Mouse (Mus musculus): Measurements from ENCODE around the gene Lcp2. TPM values are rescaled to one million over a fixed set of nuclear protein-coding genes. Genes with fewer than 3 reads are reported as not detected.

The Lcp2 gene
- polyA plus RNA-seq (2015; fragmentation: Nextera tagmentation; extraction: Ambion mirVana) = 3.6 and 3.7 TPM in 2 replicates

DNA sequence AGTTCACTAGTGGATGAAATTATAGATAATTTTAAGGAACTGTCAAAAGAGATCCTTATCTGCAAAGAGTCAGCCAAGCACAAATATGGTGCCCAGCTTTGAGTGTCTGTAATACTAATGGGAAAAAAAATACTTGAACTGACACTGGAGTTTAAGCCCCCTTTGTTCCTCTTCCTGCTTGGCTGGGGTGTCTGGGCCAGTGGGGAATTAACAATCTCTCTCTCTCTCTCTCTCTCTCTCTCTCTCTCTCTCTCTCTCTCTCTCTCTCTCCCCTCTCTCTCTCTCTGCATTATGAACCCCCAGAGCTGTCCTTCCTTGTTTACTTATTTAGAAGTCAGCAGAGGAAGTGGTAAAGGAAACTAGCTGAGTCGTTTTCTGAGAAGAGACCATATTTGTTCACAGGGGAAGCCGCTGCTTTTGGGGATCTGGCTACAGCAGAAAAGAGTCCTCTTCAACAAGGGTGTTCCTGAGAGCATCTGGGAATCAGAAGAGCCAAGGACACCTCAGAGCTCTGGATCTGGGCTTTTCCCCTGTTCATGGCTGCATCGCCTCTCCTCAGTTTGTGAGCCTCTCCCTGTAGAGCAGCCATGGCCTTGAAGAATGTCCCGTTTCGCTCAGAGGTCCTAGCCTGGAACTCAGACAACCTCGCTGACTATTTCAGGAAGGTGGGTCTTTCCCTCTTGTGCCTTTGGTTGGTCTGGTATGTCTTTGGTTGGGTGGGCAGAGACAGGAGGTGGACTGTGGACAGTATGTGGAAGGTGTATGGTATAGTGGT, at the start of gene Lcp2:
Lcp2 (plus strand) TSS at position 154 of the 775 bp plus-strand sequence.
- no peak within 1 kb of the TSS for H3K4me3 ChIP-seq (replicated peaks)
- H3K36me3 ChIP-seq = no peaks in the 10 kb centered on the region
- H3K27me3 ChIP-seq (replicated peaks) = no peaks in the 10 kb centered on the region
- 72% methylated on average over 6 of the region's 6 CpGs for WGBS
- H3K4me1 ChIP-seq (replicated peaks) = no peaks in the 10 kb centered on the region
- no peak within 1 kb of the TSS for H3K9ac ChIP-seq
- H3K27ac ChIP-seq = no peak within 1 kb of the TSS
- ATAC-seq = no peak
- H3K9me3 ChIP-seq = no peaks in the 10 kb centered on the region
- H3K4me2 ChIP-seq (replicated peaks) = no peak within 1 kb of the TSS

DNA sequence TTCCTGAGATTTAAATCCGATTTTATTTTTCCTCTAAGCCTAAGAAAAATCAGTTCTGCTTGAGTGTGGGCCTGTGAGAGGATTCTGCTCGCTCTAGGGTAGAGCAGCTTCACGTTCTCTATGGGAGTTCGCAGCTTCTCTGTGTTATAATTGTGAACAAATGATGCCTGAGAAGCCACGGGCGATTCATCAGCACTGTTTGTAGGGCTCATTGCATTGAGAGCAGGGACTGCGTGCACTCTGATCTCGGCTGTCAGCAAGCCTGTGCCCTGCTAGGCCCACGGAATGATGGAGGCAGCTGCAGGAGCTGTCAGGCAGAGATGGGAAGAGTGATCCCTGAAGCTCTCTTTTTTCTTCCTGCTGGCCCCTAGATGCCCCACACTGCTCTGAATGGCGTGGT, 48.5 kb upstream of the Lcp2 start:
- no peak overlapping the region for H3K4me2 ChIP-seq (replicated peaks)
- ATAC-seq = no peak
- no peak overlapping the region for H3K27ac ChIP-seq
- no peaks in the 10 kb centered on the region for H3K36me3 ChIP-seq
- 0 out of 2 replicates have a peak, but pooled peaks cover 2% of the 10 kb centered on the region for H3K4me1 ChIP-seq (replicated peaks)
- H3K9ac ChIP-seq = no peak overlapping the region
- 74% methylated on average over 10 of the region's 10 CpGs for WGBS
- H3K4me3 ChIP-seq (replicated peaks) = no peak overlapping the region
- no peaks in the 10 kb centered on the region for H3K9me3 ChIP-seq
- H3K27me3 ChIP-seq (replicated peaks) = no peaks in the 10 kb centered on the region

DNA sequence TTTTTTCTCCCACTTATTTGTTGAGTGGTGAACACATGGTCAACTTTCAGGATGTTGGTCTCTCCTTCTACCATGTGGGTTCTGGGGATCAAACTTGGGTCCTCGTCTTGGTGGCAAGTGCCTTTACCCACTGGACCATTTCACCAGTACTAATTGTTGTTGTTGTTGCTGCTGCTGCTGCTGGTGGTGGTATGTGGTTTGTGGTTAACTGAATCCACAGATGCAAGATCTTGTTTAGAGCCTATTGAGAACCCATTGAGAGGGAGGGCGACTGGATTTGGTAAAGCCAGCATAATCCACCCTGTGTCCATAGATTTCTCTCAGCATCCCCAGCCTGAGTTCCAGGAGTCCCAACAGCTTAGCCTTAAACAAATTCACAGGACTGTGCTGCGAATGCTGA, 46.3 kb upstream of the Lcp2 start:
- Histone ChIP-seq H3K27me3 (replicated peaks) (no peaks in the 10 kb centered on the region), H3K27ac (no peak overlapping the region), H3K9me3 (no peaks in the 10 kb centered on the region), H3K4me1 (replicated peaks) (no peaks in the 10 kb centered on the region), H3K4me3 (replicated peaks) (no peak overlapping the region), H3K4me2 (replicated peaks) (no peak overlapping the region), H3K36me3 (no peaks in the 10 kb centered on the region), H3K9ac (no peak overlapping the region)
- ATAC-seq = no peak
- 80% methylated on average over 3 of the region's 3 CpGs for WGBS

DNA sequence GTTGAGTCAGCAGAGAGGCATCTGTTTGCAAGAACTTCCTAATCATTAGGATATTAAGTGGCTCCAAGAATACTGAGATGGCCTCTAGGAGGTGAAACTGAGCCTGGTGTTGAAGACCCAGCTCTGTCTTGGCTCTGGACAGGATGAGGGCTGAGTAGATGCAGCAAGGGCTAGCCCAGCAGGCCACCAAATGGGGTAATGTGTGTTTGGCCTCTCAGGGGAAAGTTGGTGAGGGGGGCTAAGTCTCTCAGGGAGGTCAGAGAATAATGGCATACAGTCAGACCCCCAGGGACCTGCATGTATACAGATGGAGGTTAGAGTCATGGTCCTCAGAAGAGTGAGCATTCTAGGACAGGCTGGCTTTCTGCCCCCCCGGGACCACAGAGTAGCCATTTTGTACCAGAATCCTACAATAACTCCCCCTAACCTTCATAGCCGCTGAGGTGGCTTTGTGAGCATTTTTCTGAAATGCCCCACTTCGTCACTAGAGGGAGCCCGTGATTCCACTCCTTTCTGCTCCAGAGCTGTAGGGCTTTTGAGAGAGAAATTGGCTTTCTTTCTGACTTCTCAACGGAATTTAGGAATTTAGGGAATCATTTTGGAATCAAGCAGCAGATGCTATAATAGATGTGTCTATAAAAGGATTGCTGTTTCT, 44.7 kb upstream of the Lcp2 start:
- no peaks in the 10 kb centered on the region for H3K9me3 ChIP-seq
- no peaks in the 10 kb centered on the region for H3K4me1 ChIP-seq (replicated peaks)
- 5% methylated on average over 5 of the region's 5 CpGs for WGBS
- H3K4me3 ChIP-seq (replicated peaks) = no peak overlapping the region
- H3K36me3 ChIP-seq = no peaks in the 10 kb centered on the region
- no peaks in the 10 kb centered on the region for H3K27me3 ChIP-seq (replicated peaks)
- H3K4me2 ChIP-seq (replicated peaks) = no peak overlapping the region
- no peak overlapping the region for H3K27ac ChIP-seq
- no peak for ATAC-seq
- H3K9ac ChIP-seq = no peak overlapping the region

DNA sequence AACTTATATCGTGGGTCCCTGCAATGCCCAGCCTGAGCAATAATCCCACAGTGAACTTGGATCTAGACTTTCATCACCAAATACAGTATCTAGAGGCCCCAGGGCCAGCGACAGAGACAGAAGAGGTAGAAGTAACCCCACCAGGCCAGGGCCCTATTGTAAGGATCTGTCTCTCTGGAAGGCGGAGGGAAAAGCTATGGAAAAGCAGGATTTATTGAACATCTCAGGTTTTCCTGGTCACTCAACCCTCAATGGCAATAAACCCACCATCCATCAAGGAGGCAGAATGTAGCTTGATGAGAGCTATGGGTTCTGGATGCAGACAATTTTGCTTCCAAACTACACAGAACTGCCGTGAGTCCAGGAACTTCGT, 44.1 kb upstream of the Lcp2 start:
- Histone ChIP-seq H3K9ac (no peak overlapping the region), H3K4me1 (replicated peaks) (no peaks in the 10 kb centered on the region), H3K27ac (no peak overlapping the region), H3K36me3 (no peaks in the 10 kb centered on the region), H3K27me3 (replicated peaks) (no peaks in the 10 kb centered on the region), H3K4me3 (replicated peaks) (no peak overlapping the region), H3K9me3 (no peaks in the 10 kb centered on the region), H3K4me2 (replicated peaks) (no peak overlapping the region)
- 77% methylated on average over 5 of the region's 5 CpGs for WGBS
- no peak for ATAC-seq

DNA sequence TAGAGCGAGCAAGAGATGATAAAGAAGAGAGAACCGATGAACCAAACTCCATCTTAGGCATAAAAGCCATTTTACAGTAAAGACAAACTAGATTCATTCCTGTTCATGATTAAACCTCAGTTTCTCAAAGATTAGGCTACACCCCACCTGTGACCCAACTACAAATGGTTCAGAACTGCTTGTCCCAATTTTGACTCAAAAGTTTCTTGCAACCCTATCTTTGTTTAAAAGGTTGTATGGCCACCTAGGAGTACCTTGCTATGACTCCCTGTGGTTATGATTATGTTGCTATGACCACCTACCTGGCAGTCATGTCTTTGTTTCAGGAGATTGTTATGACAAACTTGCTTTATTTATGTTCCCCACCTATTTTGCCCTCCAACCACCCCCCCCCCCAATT, 39.1 kb upstream of the Lcp2 start:
- ATAC-seq = no peak
- Histone ChIP-seq H3K36me3 (no peaks in the 10 kb centered on the region), H3K9me3 (no peaks in the 10 kb centered on the region)

DNA sequence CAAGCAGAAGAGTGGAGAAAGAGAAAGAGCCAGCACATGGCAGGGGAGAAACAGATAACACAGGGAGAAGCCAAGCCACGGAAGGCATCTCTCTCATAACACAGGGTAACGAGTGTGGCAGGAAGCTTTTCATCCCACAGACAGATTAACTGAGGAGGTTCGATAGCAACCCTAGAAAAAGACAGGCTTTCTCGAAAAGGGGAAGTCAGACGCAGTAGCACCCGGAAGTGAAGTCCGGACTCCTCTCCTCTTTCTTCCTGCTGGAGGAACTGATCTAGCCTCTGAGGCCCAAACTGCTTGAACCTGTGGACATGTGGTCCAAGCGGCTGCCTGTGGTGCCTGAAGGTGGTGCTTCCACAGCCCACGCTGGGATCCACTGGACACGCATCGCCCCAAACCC, 38.5 kb upstream of the Lcp2 start:
- no peak overlapping the region for H3K9ac ChIP-seq
- no peak overlapping the region for H3K4me3 ChIP-seq (replicated peaks)
- no peaks in the 10 kb centered on the region for H3K9me3 ChIP-seq
- no peak overlapping the region for H3K27ac ChIP-seq
- H3K36me3 ChIP-seq = no peaks in the 10 kb centered on the region
- no peak overlapping the region for H3K4me2 ChIP-seq (replicated peaks)
- ATAC-seq = peak; percentile 38; the same call in 1 of the 2 replicates
- H3K27me3 ChIP-seq (replicated peaks) = no peaks in the 10 kb centered on the region
- 83% methylated on average over 11 of the region's 11 CpGs for WGBS
- peaks cover 10% of the 10 kb centered on the region; the same call in 1 of the 2 replicates for H3K4me1 ChIP-seq (replicated peaks)

More for the DNA sequence above, 39.1 kb upstream of the Lcp2 start:
- H3K27ac ChIP-seq = no peak overlapping the region
- H3K27me3 ChIP-seq (replicated peaks) = no peaks in the 10 kb centered on the region
- H3K4me1 ChIP-seq (replicated peaks) = peaks cover 10% of the 10 kb centered on the region; the same call in 1 of the 2 replicates
- 77% methylated on average over 2 of the region's 2 CpGs for WGBS
- no peak overlapping the region for H3K4me2 ChIP-seq (replicated peaks)
- no peak overlapping the region for H3K4me3 ChIP-seq (replicated peaks)
- no peak overlapping the region for H3K9ac ChIP-seq

DNA sequence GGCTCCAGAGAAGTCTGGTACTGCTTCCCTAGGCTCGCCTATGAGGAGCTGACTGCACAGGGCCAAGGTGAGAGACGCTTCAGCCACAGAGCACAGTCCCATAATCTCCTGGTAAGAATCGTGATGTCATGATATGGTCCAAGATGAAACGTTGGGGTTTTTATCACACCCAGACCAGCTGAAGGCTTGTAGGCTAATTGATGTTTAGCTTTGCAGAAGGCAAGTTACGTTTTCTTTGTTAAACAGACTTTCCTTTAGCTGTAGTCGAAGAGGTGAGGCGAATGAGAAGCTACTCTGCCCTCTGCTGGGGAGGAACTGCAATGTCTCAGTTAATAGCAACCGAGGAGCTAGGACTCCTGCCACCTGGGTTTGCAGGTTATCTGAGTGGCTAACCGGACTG, 38.0 kb upstream of the Lcp2 start:
- no peak overlapping the region for H3K27ac ChIP-seq
- 36% methylated on average over 9 of the region's 9 CpGs for WGBS
- no peak overlapping the region for H3K4me2 ChIP-seq (replicated peaks)
- H3K27me3 ChIP-seq (replicated peaks) = no peaks in the 10 kb centered on the region
- H3K9ac ChIP-seq = no peak overlapping the region
- no peaks in the 10 kb centered on the region for H3K36me3 ChIP-seq
- no peak overlapping the region for H3K4me3 ChIP-seq (replicated peaks)
- peaks cover 10% of the 10 kb centered on the region; the same call in 1 of the 2 replicates for H3K4me1 ChIP-seq (replicated peaks)
- ATAC-seq = no peak; the same call in none of the 2 replicates
- H3K9me3 ChIP-seq = no peaks in the 10 kb centered on the region

DNA sequence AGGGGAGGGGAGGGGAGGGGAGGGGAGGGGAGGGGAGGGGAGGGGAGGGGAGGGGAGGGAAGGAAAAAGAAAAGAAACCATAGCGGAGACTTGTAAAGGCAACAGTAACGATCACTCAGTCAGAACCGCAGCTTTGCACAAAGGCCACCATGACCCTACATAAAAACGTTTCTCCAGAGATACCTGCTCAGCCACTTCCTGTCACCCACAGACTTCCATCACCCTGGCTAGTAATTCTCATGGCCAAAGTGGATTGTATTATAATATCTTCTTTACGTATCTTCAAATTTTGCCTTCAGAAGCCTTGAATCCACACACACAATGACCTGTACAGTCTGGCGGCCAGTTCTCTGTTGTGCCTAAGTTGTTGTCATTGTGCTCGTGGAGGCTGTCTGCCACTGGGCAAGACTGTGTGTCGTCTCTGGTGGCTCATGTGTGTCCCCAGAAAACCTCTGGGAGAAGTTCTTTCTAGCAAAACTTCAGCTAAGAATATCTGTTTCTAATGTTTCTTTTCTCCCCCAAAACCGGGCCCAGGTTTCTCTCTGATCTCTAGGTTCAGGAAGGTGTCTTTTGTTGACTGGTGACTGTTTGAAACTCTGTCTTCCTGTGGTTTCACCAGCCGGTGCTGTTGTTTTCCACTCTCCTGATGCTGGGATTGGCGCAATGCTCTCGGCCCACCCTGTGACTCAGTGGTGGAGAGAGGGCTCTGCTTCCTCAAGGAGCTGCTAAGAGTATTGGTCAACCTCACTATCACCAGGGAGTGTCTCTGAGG, 37.2 kb upstream of the Lcp2 start:
- Histone ChIP-seq H3K9me3 (no peaks in the 10 kb centered on the region), H3K27me3 (replicated peaks) (no peaks in the 10 kb centered on the region), H3K27ac (0 out of 2 replicates have a peak overlapping the region, but pooled peaks have one; percentile 64), H3K36me3 (no peaks in the 10 kb centered on the region), H3K9ac (no peak overlapping the region), H3K4me3 (replicated peaks) (no peak overlapping the region), H3K4me2 (replicated peaks) (no peak overlapping the region), H3K4me1 (replicated peaks) (peaks cover 10% of the 10 kb centered on the region; the same call in 1 of the 2 replicates)
- ATAC-seq = no peak
- 78% methylated on average over 12 of the region's 12 CpGs for whole genome bisulfite sequencing

DNA sequence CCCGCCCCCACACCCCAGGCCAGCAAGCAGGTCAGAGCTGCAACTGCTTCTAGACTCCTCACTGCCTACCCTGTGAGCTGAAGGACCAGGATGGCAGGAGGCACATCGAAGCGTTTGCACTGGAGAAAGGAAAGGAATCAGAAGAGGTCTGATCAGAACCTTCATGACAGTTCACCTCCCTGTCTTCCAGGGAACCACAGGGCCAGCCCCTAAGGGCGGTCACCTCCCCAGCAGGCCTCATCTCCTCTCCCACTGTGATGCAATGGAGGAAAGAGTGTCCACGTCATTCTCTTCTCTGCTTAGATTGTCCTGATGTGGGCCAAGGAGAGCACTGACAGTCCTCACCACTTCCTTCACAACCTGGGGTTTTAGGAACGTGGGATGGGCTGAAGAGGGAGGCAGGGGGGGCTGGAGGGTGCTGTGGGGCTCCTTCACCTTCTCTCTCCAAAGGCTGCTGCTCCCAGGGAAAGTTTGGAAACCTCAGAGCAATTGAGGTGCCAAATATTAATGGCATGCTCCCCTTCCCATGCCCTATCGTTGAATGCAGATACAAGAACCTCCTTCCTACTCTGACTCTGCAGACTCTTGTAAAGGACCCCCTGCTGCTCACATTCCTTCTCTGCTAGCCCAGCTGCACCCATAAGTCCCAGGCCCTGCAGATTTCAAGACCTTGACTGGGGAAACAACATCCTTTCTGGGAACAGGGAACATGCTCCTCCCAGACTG, 36.4 kb upstream of the Lcp2 start:
- Histone ChIP-seq H3K27me3 (replicated peaks) (no peaks in the 10 kb centered on the region), H3K27ac (peak overlapping the region; percentile 64), H3K4me2 (replicated peaks) (no peak overlapping the region), H3K9ac (no peak overlapping the region), H3K4me1 (replicated peaks) (peaks cover 10% of the 10 kb centered on the region; the same call in 1 of the 2 replicates), H3K36me3 (no peaks in the 10 kb centered on the region), H3K4me3 (replicated peaks) (no peak overlapping the region), H3K9me3 (no peaks in the 10 kb centered on the region)
- no peak; the same call in 1 of the 2 replicates for ATAC-seq
- 67% methylated on average over 7 of the region's 7 CpGs for WGBS

DNA sequence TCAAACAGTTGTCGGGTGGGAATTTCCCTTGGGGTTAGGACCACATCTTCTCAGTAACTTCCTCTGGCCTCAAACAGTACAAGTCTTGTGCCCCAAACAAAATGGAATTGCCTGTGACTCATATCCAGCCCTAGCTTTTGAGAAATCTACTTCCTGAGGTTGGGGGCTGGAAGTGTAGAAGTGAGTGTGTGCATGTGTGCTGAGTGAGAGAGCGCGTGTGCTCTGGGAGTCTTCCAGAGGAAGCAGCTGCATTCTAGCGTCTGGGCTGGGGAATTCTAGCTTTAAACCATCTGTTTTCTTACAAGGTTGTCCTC, 35.9 kb upstream of the Lcp2 start:
- H3K27ac ChIP-seq = peak overlapping the region; percentile 64; the same call in 1 of the 2 replicates
- peaks cover 10% of the 10 kb centered on the region; the same call in 1 of the 2 replicates for H3K4me1 ChIP-seq (replicated peaks)
- H3K9me3 ChIP-seq = no peaks in the 10 kb centered on the region
- peak; percentile 75 for ATAC-seq
- H3K4me3 ChIP-seq (replicated peaks) = no peak overlapping the region
- no peak overlapping the region for H3K9ac ChIP-seq
- H3K36me3 ChIP-seq = no peaks in the 10 kb centered on the region
- no peak overlapping the region for H3K4me2 ChIP-seq (replicated peaks)
- no peaks in the 10 kb centered on the region for H3K27me3 ChIP-seq (replicated peaks)
- 37% methylated on average over 4 of the region's 4 CpGs for WGBS
